Mouse (Mus musculus) liver, embryonic 16.5 days (tissue): ENCODE results near the gene Icmt. TPM values are rescaled to one million over a fixed set of nuclear protein-coding genes. Genes with fewer than 3 reads are reported as not detected.

ENCODE experiments used
- ATAC-seq: fragments of 200-750 bp; cut with Nextera tagmentation; 2 replicates; pipeline ENCODE4 v1.8.0; 2017; ENCODE audit warnings: low read depth, mild to moderate bottlenecking, moderate number of reproducible peaks, moderate library complexity
- H3K27ac ChIP-seq: fragments of 300-500 bp; sonication (generic); 2 replicates; pipeline ENCODE4 v1.5.1; 2014; ENCODE audit warnings: mild to moderate bottlenecking, low read length
- H3K27me3 ChIP-seq: fragments of 300-500 bp; sonication (generic); 2 replicates; pipeline ENCODE4 v1.6.1; 2014; ENCODE audit warnings: low read depth, low read length, mixed read lengths; ENCODE audit not compliant: control insufficient read depth, insufficient read depth
- H3K36me3 ChIP-seq: fragments of 300-500 bp; sonication (generic); 2 replicates; pipeline ENCODE4 v1.6.1; 2014; ENCODE audit warnings: mild to moderate bottlenecking; ENCODE audit not compliant: control insufficient read depth, insufficient read depth
- H3K4me1 ChIP-seq: fragments of 300-500 bp; sonication (generic); 2 replicates; pipeline ENCODE4 v1.6.1; 2014; ENCODE audit warnings: low read depth, low read length, mixed read lengths; ENCODE audit not compliant: control insufficient read depth
- H3K4me2 ChIP-seq: fragments of 300-500 bp; sonication (generic); 2 replicates; pipeline ENCODE4 v1.6.1; 2014; ENCODE audit warnings: low read depth, low read length, mixed read lengths
- H3K4me3 ChIP-seq: fragments of 300-500 bp; sonication (generic); 2 replicates; pipeline ENCODE4 v1.5.1; 2014; ENCODE audit warnings: low read depth, mild to moderate bottlenecking, low read length
- H3K9ac ChIP-seq: fragments of 300-500 bp; sonication (generic); 2 replicates; pipeline ENCODE4 v1.6.1; 2014; ENCODE audit warnings: low read depth, low read length
- H3K9me3 ChIP-seq: fragments of 300-500 bp; sonication (generic); replicated peaks from 2 replicates; pipeline ENCODE4 v1.6.1; 2016; ENCODE audit warnings: low read length; ENCODE audit not compliant: control insufficient read depth
- WGBS: fragments of 180-500 bp; shearing (Covaris S2); extraction: QIAGEN DNeasy Blood & Tissue Kit; methylation state at CpG from one replicate; pipeline ENCODE4 v1.1.7; 2014; ENCODE audit not compliant: insufficient replicate concordance; 5-methylcytosine and 5-hydroxymethylcytosine counted together
- polyA plus RNA-seq: library from polyadenylated mRNA; unstranded; fragments of >200 nt; fragmentation: Nextera tagmentation; extraction: Ambion mirVana; gene quantifications from 2 replicates; pipeline ENCODE4 v1.2.1, GENCODE M21; 2015

Gene Icmt
- polyA plus RNA-seq, 1 experiment from 2014 or later = 5.9 TPM

GRCm38 (mm10) chr4:152282721-152283120, 14.3 kb upstream of the Icmt start:
- H3K9ac ChIP-seq = no peak overlapping the region
- peaks cover 11% of the 10 kb centered on the region for H3K4me1 ChIP-seq
- no peaks in the 10 kb centered on the region for H3K36me3 ChIP-seq
- ATAC-seq = no peak
- no peak overlapping the region for H3K27ac ChIP-seq
- WGBS = 20% methylated on average over 34 of the region's 34 CpGs
- peak overlapping the region; percentile 38 for H3K4me2 ChIP-seq
- H3K9me3 ChIP-seq = no peaks in the 10 kb centered on the region
- H3K4me3 ChIP-seq = peak overlapping the region; percentile 22; the same call in 1 of the 2 replicates
- peaks cover 70% of the 10 kb centered on the region for H3K27me3 ChIP-seq

GRCm38 (mm10) chr4:152283186-152283950, 13.7 kb upstream of the Icmt start:
- no peaks in the 10 kb centered on the region for H3K36me3 ChIP-seq
- ATAC-seq = peak; percentile 76
- H3K4me2 ChIP-seq = peak overlapping the region; percentile 38
- no peak overlapping the region for H3K27ac ChIP-seq
- H3K27me3 ChIP-seq = peaks cover 76% of the 10 kb centered on the region
- H3K9me3 ChIP-seq = no peaks in the 10 kb centered on the region
- WGBS = 4% methylated on average over 65 of the region's 70 CpGs
- peaks cover 11% of the 10 kb centered on the region for H3K4me1 ChIP-seq
- no peak overlapping the region for H3K9ac ChIP-seq
- H3K4me3 ChIP-seq = peak overlapping the region; percentile 22; the same call in 1 of the 2 replicates

DNA sequence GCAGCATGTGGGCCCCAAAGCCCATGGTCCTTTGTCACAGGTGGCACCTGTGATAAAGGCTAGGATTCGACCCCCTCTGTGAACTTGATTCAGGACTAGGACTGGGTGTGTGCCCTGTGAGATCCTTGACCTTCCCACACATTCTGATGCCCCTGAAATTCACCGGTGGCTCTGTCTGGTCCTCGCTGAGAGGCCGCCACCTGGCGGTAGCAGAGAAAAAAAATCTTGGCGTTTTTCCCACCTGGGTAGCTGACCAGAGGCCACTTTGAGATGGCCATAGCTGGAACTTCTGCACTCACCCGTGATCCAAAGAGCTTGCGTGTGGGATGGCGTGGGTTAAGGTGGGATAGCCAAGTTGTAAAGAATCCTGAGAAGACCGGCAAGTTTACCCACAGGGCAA, 11.5 kb upstream of the Icmt start:
- 3% methylated on average over 10 of the region's 10 CpGs for WGBS
- ATAC-seq = no peak
- peaks cover 90% of the 10 kb centered on the region for H3K27me3 ChIP-seq

GRCm38 (mm10) chr4:152286183-152286582, 10.8 kb upstream of the Icmt start:
- no peak for ATAC-seq
- no peaks in the 10 kb centered on the region for H3K9me3 ChIP-seq
- peaks cover 11% of the 10 kb centered on the region for H3K4me1 ChIP-seq
- peaks cover 91% of the 10 kb centered on the region for H3K27me3 ChIP-seq
- WGBS = 4% methylated on average over 32 of the region's 32 CpGs
- no peak overlapping the region for H3K4me3 ChIP-seq
- H3K27ac ChIP-seq = no peak overlapping the region
- H3K9ac ChIP-seq = no peak overlapping the region
- H3K4me2 ChIP-seq = no peak overlapping the region
- no peaks in the 10 kb centered on the region for H3K36me3 ChIP-seq

More for the DNA sequence above, 11.5 kb upstream of the Icmt start:
- no peaks in the 10 kb centered on the region for H3K9me3 ChIP-seq
- no peaks in the 10 kb centered on the region for H3K36me3 ChIP-seq
- no peak overlapping the region for H3K27ac ChIP-seq
- no peak overlapping the region for H3K9ac ChIP-seq
- no peak overlapping the region for H3K4me2 ChIP-seq
- H3K4me3 ChIP-seq = no peak overlapping the region
- H3K4me1 ChIP-seq = peaks cover 11% of the 10 kb centered on the region

DNA sequence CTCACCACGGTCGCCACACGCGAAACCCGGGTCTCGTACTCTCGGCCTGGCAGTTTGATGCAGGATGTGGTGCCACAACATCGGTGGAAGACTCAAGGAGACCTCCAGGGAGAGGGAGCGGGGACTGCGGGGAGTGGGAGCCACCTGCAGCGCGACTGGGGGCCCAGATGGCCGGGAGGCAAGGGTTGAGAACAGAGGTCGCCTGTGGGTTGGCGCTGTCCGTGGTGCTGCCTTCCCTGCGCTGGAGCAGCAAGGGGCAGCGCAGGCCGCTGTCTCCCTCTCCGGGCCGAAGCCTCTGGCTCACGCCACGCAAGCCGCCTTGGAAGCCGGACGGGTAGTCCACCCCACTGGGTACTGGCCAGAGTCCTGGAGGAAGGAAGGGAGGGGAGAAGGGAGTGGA, 10.1 kb upstream of the Icmt start:
- Histone ChIP-seq H3K4me2 (no peak overlapping the region), H3K36me3 (no peaks in the 10 kb centered on the region), H3K27ac (no peak overlapping the region), H3K9me3 (no peaks in the 10 kb centered on the region), H3K4me1 (peaks cover 11% of the 10 kb centered on the region), H3K27me3 (peaks cover 91% of the 10 kb centered on the region), H3K4me3 (no peak overlapping the region), H3K9ac (no peak overlapping the region)
- WGBS = 7% methylated on average over 26 of the region's 26 CpGs
- no peak for ATAC-seq

GRCm38 (mm10) chr4:152287317-152288120, 9.5 kb upstream of the Icmt start:
- ATAC-seq = no peak
- Histone ChIP-seq H3K4me2 (no peak overlapping the region), H3K27ac (no peak overlapping the region), H3K27me3 (peaks cover 91% of the 10 kb centered on the region), H3K9me3 (no peaks in the 10 kb centered on the region), H3K4me1 (peaks cover 11% of the 10 kb centered on the region), H3K4me3 (no peak overlapping the region), H3K9ac (no peak overlapping the region), H3K36me3 (no peaks in the 10 kb centered on the region)
- WGBS = 18% methylated on average over 19 of the region's 19 CpGs

GRCm38 (mm10) chr4:152288398-152288945, 8.6 kb upstream of the Icmt start:
- no peak for ATAC-seq
- no peaks in the 10 kb centered on the region for H3K9me3 ChIP-seq
- H3K4me2 ChIP-seq = no peak overlapping the region
- H3K36me3 ChIP-seq = no peaks in the 10 kb centered on the region
- H3K4me3 ChIP-seq = no peak overlapping the region
- H3K27ac ChIP-seq = no peak overlapping the region
- WGBS = 49% methylated on average over 18 of the region's 18 CpGs
- peaks cover 5% of the 10 kb centered on the region; the same call in 1 of the 2 replicates for H3K4me1 ChIP-seq
- peaks cover 90% of the 10 kb centered on the region for H3K27me3 ChIP-seq
- no peak overlapping the region for H3K9ac ChIP-seq

GRCm38 (mm10) chr4:152290385-152290784, 6.6 kb upstream of the Icmt start:
- peaks cover 6% of the 10 kb centered on the region; the same call in 1 of the 2 replicates for H3K4me1 ChIP-seq
- H3K36me3 ChIP-seq = no peaks in the 10 kb centered on the region
- H3K9ac ChIP-seq = no peak overlapping the region
- no peaks in the 10 kb centered on the region for H3K9me3 ChIP-seq
- 3% methylated on average over 39 of the region's 39 CpGs for WGBS
- no peak overlapping the region for H3K4me3 ChIP-seq
- H3K27me3 ChIP-seq = peaks cover 77% of the 10 kb centered on the region
- no peak overlapping the region for H3K4me2 ChIP-seq
- no peak for ATAC-seq
- no peak overlapping the region for H3K27ac ChIP-seq
